Mouse (Mus musculus) olfactory bulb, adult 2 months (tissue): ENCODE measurements at regions not wholly inside any gene's neighbourhood (a gene's known extent, or its start where the extent isn't known, plus 50 kb on each side); places are given as distances from the start of the nearest gene placed in this dataset.

Experiments
- H3K27ac ChIP-seq: fragments of 200-500 bp; 2 replicates; pipeline ENCODE4 v1.5.1; 2012; ENCODE audit warnings: low read depth, low read length; ENCODE audit not compliant: insufficient read depth
- H3K4me1 ChIP-seq: fragments of 200-500 bp; 2 replicates; pipeline ENCODE4 v1.6.1; 2012; ENCODE audit warnings: low read length; ENCODE audit not compliant: control insufficient read depth, insufficient read depth
- H3K4me3 ChIP-seq: fragments of 200-500 bp; 2 replicates; pipeline ENCODE4 v1.5.1; 2012; ENCODE audit warnings: mild to moderate bottlenecking, low read depth, low read length, moderate library complexity; ENCODE audit not compliant: insufficient read depth
- CTCF ChIP-seq: fragments of 200-500 bp; IDR thresholded peaks from 2 replicates; pipeline ENCODE4 v1.5.1; 2012; ENCODE audit warnings: low read depth, mild to moderate bottlenecking, low read length, moderate library complexity; ENCODE audit not compliant: insufficient read depth
- POLR2A ChIP-seq: fragments of 200-500 bp; IDR thresholded peaks from 2 replicates; pipeline ENCODE4 v1.6.1; 2012; ENCODE audit warnings: mild to moderate bottlenecking, low read depth, low read length, moderate library complexity; ENCODE audit not compliant: insufficient read depth
- WGBS: fragments of 180-500 bp; shearing (Covaris S2); methylation state at CpG from one replicate; pipeline ENCODE4 v1.1.7; 2018; 5-methylcytosine and 5-hydroxymethylcytosine counted together

- WGBS = 89% methylated on average over 1 of the region's 1 CpGs
- Histone ChIP-seq H3K27ac (no peak overlapping the region), H3K4me3 (no peak overlapping the region), H3K4me1 (no peaks in the 10 kb centered on the region)
- TF ChIP-seq POLR2A (no peak), CTCF (no peak)
Observed at GRCm38 (mm10) chr3:155246628-155247027, 153.4 kb downstream of the Lrriq3 start.

DNA sequence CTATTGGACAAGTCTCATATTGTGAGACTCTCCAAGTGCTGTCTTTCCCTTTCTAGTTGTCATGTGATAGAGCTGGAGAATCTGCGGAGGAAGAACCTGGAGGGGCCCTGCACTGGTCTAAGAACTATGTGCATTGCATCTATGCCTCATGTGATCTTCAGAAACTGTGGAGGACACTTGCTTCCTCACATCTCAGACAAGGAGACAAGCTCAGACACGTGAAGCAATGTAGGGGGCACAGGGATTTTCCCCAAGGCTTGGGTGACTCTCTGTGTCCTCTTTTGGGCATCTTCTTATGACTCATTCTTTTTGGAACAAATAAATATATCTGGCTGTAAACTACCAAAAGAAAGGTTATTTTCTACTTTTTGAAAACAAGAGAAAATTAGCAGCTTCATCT is 153.9 kb downstream of the Lrriq3 start:
- Histone ChIP-seq H3K4me1 (no peaks in the 10 kb centered on the region), H3K4me3 (no peak overlapping the region), H3K27ac (no peak overlapping the region)
- TF ChIP-seq POLR2A = no peak
- no peak for TF ChIP-seq CTCF
- WGBS = 58% methylated on average over 2 of the region's 2 CpGs

- no peak for TF ChIP-seq POLR2A
- no peak for TF ChIP-seq CTCF
- WGBS = 95% methylated on average over 1 of the region's 1 CpGs
- H3K4me1 ChIP-seq = no peaks in the 10 kb centered on the region
- peak overlapping the region; percentile 69; the same call in 1 of the 2 replicates for H3K27ac ChIP-seq
- no peak overlapping the region for H3K4me3 ChIP-seq
Observed at GRCm38 (mm10) chr3:155247929-155248328, 154.7 kb downstream of the Lrriq3 start.

- WGBS = 92% methylated on average over 2 of the region's 2 CpGs
- H3K4me3 ChIP-seq = no peak overlapping the region
- no peak for TF ChIP-seq CTCF
- no peak for TF ChIP-seq POLR2A
- H3K4me1 ChIP-seq = no peaks in the 10 kb centered on the region
- no peak overlapping the region for H3K27ac ChIP-seq
Observed at GRCm38 (mm10) chr3:155250904-155251303, 157.7 kb downstream of the Lrriq3 start.

GRCm38 (mm10) chr3:155298206-155298605 is 205.0 kb downstream of the Lrriq3 start:
- TF ChIP-seq POLR2A = no peak
- TF ChIP-seq CTCF = no peak
- 71% methylated on average over 3 of the region's 3 CpGs for WGBS
- Histone ChIP-seq H3K4me3 (no peak overlapping the region), H3K27ac (no peak overlapping the region), H3K4me1 (no peaks in the 10 kb centered on the region)

DNA sequence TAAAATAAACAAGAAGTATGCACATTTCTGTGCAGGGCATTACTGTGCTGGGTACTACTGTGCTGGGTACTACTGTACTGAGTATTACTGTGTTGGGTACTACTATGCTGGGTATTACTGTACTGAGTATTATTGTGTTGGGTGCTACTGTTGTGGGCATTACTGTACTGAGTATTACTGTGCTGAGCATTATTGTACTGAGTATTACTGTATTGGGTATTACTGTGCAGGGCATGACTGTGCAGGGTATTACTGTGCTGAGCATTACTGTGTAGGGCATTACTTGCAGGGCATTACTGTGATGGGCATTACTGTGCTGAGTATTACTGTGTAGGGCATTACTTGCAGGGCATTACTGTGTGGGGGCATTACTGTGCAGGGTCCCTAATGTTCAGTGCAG is 205.5 kb downstream of the Lrriq3 start:
- Histone ChIP-seq H3K4me3 (no peak overlapping the region), H3K4me1 (no peaks in the 10 kb centered on the region), H3K27ac (no peak overlapping the region)
- TF ChIP-seq CTCF = no peak
- TF ChIP-seq POLR2A = no peak

DNA sequence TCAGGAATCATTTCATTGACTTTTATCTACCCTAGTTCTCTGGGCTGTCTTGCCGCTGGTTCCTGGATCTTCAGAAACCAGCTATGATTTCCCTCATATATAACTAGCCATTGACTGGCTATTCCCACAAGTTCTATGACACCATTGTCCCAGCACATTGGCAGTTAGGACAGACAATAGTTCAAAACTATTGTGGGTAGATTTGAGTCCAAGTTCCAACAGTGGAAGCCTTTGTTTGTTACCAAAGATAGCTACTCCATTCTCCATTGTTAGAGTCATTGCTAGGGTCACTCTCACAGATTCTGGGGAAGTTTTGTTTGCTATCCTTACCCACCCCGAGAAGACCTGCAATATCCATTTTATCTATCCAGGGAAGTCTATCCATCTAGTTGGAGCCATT is 229.1 kb downstream of the Lrriq3 start:
- Histone ChIP-seq H3K27ac (no peak overlapping the region), H3K4me3 (no peak overlapping the region), H3K4me1 (no peaks in the 10 kb centered on the region)
- no peak for TF ChIP-seq CTCF
- TF ChIP-seq POLR2A = no peak
- 81% methylated on average over 2 of the region's 2 CpGs for WGBS

DNA sequence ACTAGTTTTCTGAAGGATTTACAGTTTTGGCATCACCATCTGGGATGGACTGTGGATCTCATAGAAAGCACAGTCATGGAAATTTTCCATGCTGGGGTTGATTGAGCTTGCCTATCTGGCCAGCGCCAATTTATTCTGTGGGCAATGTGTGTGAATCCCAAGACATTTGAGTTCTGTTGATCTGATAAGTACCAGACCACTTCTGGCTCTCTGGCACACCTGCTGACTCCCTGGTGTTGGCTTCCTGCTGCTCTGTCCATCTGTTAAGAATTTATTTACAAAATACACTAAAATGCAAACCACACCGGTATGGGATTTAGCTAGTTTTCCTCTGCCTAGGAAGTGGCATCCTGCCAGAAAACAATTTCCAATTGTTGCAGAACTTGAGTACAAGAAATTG is 236.5 kb downstream of the Lrriq3 start:
- WGBS = 53% methylated on average over 2 of the region's 2 CpGs
- Histone ChIP-seq H3K4me3 (no peak overlapping the region), H3K4me1 (no peaks in the 10 kb centered on the region), H3K27ac (no peak overlapping the region)
- TF ChIP-seq CTCF (no peak), POLR2A (no peak)

GRCm38 (mm10) chr3:155349185-155349584 is 256.0 kb downstream of the Lrriq3 start:
- Histone ChIP-seq H3K4me1 (no peaks in the 10 kb centered on the region), H3K27ac (no peak overlapping the region)
- WGBS = 74% methylated on average over 1 of the region's 1 CpGs

GRCm38 (mm10) chr3:155351636-155352035 is 258.4 kb downstream of the Lrriq3 start:
- 83% methylated on average over 2 of the region's 2 CpGs for WGBS
- H3K4me3 ChIP-seq = no peak overlapping the region
- TF ChIP-seq CTCF (no peak), POLR2A (no peak)
- no peak overlapping the region for H3K27ac ChIP-seq
- H3K4me1 ChIP-seq = no peaks in the 10 kb centered on the region

More at GRCm38 (mm10) chr3:155349185-155349584, 256.0 kb downstream of the Lrriq3 start:
- TF ChIP-seq POLR2A (no peak), CTCF (no peak)
- no peak overlapping the region for H3K4me3 ChIP-seq
